Mouse (Mus musculus) liver, embryonic 11.5 days (tissue): ENCODE measurements around the gene Pum2. TPM values are rescaled to one million over a fixed set of nuclear protein-coding genes. Genes with fewer than 3 reads are reported as not detected.

ENCODE experiments used
- ATAC-seq: fragments of 200-750 bp; cut with Nextera tagmentation; replicated peaks from 2 replicates; pipeline ENCODE4 v1.8.0; 2017; ENCODE audit warnings: moderate number of reproducible peaks, mild to moderate bottlenecking, moderate TSS enrichment, moderate library complexity; ENCODE audit not compliant: low FRiP score
- DNase-seq: peaks from one replicate; pipeline ENCODE4 v3.0.0-alpha.2; 2017; ENCODE audit warnings: low spot score
- H3K27ac ChIP-seq: fragments of 300-500 bp; sonication (generic); 2 replicates; pipeline ENCODE4 v1.5.1; 2014; ENCODE audit warnings: mild to moderate bottlenecking, low read depth, low read length, control low read depth
- H3K27me3 ChIP-seq: fragments of 300-500 bp; sonication (generic); replicated peaks from 2 replicates; pipeline ENCODE4 v1.6.1; 2014; ENCODE audit warnings: low read length, mixed read lengths; ENCODE audit not compliant: control insufficient read depth, insufficient read depth
- H3K36me3 ChIP-seq: fragments of 300-500 bp; sonication (generic); 2 replicates; pipeline ENCODE4 v1.6.1; 2014; ENCODE audit warnings: mild to moderate bottlenecking, low read length, moderate library complexity, mixed read lengths; ENCODE audit not compliant: control insufficient read depth, insufficient read depth
- H3K4me1 ChIP-seq: fragments of 300-500 bp; sonication (generic); replicated peaks from 2 replicates; pipeline ENCODE4 v1.6.1; 2014; ENCODE audit warnings: low read length, mixed read lengths; ENCODE audit not compliant: control insufficient read depth, insufficient read depth
- H3K4me2 ChIP-seq: fragments of 300-500 bp; sonication (generic); 2 replicates; pipeline ENCODE4 v1.6.1; 2014; ENCODE audit warnings: mild to moderate bottlenecking, control low read depth, moderate library complexity
- H3K4me3 ChIP-seq: fragments of 300-500 bp; sonication (generic); 2 replicates; pipeline ENCODE4 v1.5.1; 2014; ENCODE audit warnings: low read depth, low read length, control low read depth
- H3K9ac ChIP-seq: fragments of 300-500 bp; sonication (generic); 2 replicates; pipeline ENCODE4 v1.6.1; 2014; ENCODE audit warnings: low read depth, low read length, control low read depth
- H3K9me3 ChIP-seq: fragments of 300-500 bp; sonication (generic); 2 replicates; pipeline ENCODE4 v1.6.1; 2016; ENCODE audit warnings: low read length, inconsistent platforms, mixed read lengths; ENCODE audit not compliant: control insufficient read depth
- WGBS: fragments of 180-500 bp; shearing (Covaris S2); extraction: QIAGEN DNeasy Blood & Tissue Kit; methylation state at CpG from one replicate; pipeline ENCODE4 v1.1.7; 2014; 5-methylcytosine and 5-hydroxymethylcytosine counted together
- polyA plus RNA-seq: library from polyadenylated mRNA; unstranded; fragments of >200 nt; fragmentation: Nextera tagmentation; extraction: Ambion mirVana; gene quantifications from 2 replicates; pipeline ENCODE4 v1.2.1, GENCODE M21; 2014

Pum2 gene
- polyA plus RNA-seq, 1 experiment from 2014 or later: 47.3 TPM

DNA sequence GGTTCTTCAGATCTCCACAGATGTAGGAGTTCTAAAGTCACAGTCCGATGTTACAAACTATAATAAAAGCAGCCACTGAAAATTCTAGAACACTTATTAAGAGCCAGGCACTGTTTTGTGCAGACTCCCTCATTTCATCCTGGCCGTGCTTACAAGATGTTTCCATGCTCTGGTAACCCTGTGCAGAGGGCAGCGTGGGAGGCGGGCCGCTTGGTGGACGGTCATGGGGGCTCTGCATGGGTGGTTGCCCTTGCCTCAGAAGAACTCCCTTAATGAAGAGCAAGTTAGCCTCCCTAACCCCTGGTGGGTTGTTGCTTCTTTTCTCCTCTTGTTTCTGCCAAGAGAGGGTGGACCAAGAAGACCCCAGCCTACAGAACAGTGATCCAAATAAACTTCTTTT, 85.8 kb downstream of the Pum2 start:
- ATAC-seq: no peak
- Histone ChIP-seq H3K4me3 (no peak overlapping the region), H3K4me2 (no peak overlapping the region), H3K4me1 (no peaks in the 10 kb centered on the region), H3K9ac (no peak overlapping the region), H3K27me3 (no peaks in the 10 kb centered on the region), H3K36me3 (peaks cover 4% of the 10 kb centered on the region; the same call in 1 of the 2 replicates), H3K9me3 (no peaks in the 10 kb centered on the region), H3K27ac (no peak overlapping the region)
- no peak for DNase-seq
- 88% methylated on average over 6 of the region's 6 CpGs for WGBS

DNA sequence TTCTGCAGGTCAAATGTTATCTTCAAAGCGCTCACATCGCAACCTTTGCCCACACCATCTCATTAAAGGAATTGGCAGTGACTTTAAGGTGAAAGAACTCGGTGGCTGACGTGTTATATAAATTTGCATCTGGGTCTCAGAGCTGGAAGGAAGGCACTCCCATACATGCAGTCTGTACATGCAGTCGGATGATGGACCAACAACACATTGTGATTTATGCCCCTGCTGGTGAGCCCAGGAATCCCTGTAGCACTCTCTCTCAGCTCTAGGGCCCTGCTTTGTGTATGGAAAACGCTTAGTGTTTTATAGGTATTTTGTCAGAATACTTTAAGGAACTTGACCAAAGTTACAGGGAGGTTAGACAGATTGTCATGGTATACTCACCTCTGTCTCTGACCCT, 86.6 kb downstream of the Pum2 start:
- Histone ChIP-seq H3K4me3 (no peak overlapping the region), H3K36me3 (peaks cover 2% of the 10 kb centered on the region; the same call in 1 of the 2 replicates), H3K4me2 (no peak overlapping the region), H3K27me3 (no peaks in the 10 kb centered on the region), H3K9ac (no peak overlapping the region), H3K4me1 (no peaks in the 10 kb centered on the region), H3K9me3 (no peaks in the 10 kb centered on the region), H3K27ac (no peak overlapping the region)
- DNase-seq (no peak), ATAC-seq (no peak)
- WGBS: 77% methylated on average over 6 of the region's 6 CpGs

DNA sequence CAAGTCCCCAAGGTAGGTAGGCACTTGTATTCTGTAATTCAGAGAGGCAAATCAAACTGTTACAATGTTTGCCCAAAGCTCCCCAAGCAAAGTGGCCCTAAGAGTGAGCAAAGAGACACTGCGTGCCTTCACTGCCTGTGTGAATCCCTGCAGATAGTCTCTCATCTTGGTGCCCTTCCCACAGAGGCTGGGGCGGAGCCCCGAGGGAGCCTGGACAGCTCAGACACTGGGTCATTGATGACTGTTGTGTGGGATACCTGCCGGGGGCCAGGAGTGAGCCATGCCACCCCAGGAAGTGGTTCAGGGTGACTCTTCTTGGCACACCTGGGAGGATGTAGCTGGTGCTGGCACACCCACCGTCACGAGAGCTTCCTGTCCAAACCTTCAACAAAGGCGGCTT, 87.1 kb downstream of the Pum2 start:
- DNase-seq: no peak
- no peaks in the 10 kb centered on the region for H3K27me3 ChIP-seq
- no peak overlapping the region for H3K4me3 ChIP-seq
- no peak overlapping the region for H3K9ac ChIP-seq
- no peak overlapping the region for H3K27ac ChIP-seq
- peaks cover 2% of the 10 kb centered on the region; the same call in 1 of the 2 replicates for H3K36me3 ChIP-seq
- H3K9me3 ChIP-seq: no peaks in the 10 kb centered on the region
- H3K4me1 ChIP-seq: no peaks in the 10 kb centered on the region
- 70% methylated on average over 7 of the region's 7 CpGs for WGBS
- H3K4me2 ChIP-seq: no peak overlapping the region
- no peak for ATAC-seq

DNA sequence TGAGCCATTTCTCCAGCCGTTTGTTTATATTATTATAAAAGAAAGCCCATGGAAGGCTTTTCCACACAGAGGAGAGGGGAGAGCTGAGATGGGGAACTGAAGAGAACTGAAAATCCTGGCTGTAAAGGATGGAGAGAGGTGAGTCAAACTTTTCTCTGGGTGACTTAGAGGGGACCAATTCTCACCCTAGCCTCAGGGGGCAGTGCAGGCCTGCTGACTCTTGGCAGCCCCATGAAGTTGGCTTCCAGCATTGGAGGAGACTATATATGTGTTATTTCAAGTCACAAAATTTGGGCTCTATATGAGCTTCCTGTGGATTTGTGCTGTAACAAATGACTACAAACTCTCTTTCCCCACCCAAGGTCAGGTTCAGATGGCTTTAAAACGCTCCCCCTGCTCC, 88.7 kb downstream of the Pum2 start:
- ATAC-seq (no peak), DNase-seq (no peak)
- Histone ChIP-seq H3K9me3 (no peaks in the 10 kb centered on the region), H3K27ac (no peak overlapping the region), H3K4me3 (no peak overlapping the region), H3K4me1 (no peaks in the 10 kb centered on the region), H3K27me3 (no peaks in the 10 kb centered on the region), H3K9ac (no peak overlapping the region), H3K4me2 (no peak overlapping the region), H3K36me3 (no peaks in the 10 kb centered on the region)
- 70% methylated on average over 2 of the region's 2 CpGs for WGBS

DNA sequence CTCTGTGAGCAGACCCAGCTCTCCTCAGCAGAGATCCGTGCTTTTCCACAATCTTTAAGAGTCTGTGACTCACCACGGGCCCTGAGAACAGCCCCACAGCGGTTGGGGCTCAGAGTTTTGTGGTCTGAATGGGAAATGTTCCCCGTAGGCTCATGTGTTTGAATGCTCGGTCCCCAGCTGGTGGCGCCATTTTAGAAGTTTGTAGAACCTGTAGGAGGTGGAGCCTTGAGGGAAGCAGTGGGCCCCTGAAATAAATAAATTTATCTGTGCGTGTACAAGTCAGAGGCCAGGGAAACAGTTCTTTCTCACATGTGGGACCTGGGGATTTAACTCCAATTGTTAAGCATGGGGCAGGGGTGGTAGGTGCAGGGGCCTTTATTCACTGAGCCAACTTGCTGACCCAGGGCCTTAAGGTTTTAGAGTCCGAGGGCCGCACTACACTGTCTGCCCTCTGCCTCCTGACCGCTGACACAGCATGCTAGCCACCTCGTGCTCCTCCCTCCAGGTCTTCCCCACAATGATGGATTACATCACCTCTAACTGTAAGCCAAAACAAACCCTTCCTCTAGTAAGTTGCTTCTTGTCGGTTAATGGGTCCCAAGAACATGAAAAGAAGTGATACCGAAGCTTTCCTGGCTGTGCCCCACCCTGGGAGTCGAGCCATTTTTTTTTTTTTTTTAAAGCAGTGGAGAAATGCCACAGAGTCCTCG, 90.4 kb downstream of the Pum2 start:
- WGBS: 73% methylated on average over 15 of the region's 15 CpGs
- DNase-seq: peak; percentile 22

DNA sequence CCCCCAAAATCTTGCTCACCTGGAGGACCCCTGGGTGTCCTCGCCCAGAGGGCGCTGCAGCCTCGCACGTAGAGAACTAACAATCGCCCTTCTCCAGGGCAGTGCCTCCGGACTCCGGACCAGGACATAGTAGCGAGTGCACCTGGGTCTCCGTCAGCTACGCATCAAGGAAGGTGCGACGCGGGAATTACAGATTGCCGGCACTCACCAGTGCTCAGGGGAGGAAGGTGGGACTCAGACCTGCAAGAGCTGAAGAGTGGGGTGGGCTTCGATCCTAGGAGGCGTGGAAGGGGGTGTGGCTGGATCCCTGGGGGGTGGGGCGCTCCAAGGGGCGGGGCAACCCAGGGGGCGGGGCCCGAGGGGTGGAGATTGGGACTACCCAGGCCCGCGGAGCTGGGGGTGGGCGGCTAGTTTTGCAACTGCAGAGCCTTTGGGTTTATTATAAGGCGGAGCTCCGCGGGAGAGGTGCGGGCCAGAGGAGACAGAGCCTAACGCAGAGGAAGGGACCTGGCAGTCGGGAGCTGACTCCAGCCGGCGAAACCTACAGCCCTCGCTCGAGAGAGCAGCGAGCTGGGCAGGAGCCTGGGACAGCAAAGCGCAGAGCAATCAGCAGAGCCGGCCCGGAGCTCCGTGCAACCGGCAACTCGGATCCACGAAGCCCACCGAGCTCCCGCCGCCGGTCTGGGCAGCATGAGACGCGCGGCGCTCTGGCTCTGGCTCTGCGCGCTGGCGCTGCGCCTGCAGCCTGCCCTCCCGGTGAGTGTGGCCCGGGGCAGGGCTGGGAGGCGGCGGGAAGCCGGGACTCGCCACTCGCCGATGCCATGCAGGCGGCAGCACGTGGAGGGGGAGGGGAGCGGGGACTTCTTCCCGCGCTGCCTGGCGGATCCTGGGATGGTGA, 97.3 kb downstream of the Pum2 start, which contains the start of gene Sdc1:
Gene Sdc1 (plus strand): TSS at position 378 of the 898 bp plus-strand sequence.
- peak within 1 kb of the TSS; percentile 79 for H3K4me3 ChIP-seq
- under 1% methylated on average over 65 of the region's 67 CpGs for WGBS
- H3K4me2 ChIP-seq: peak within 1 kb of the TSS; percentile 95

More for the DNA sequence above, 90.4 kb downstream of the Pum2 start:
- Histone ChIP-seq H3K4me1 (no peaks in the 10 kb centered on the region), H3K27ac (no peak overlapping the region), H3K9ac (no peak overlapping the region), H3K4me3 (no peak overlapping the region), H3K4me2 (no peak overlapping the region), H3K9me3 (no peaks in the 10 kb centered on the region), H3K36me3 (no peaks in the 10 kb centered on the region), H3K27me3 (no peaks in the 10 kb centered on the region)
- ATAC-seq: no peak

DNA sequence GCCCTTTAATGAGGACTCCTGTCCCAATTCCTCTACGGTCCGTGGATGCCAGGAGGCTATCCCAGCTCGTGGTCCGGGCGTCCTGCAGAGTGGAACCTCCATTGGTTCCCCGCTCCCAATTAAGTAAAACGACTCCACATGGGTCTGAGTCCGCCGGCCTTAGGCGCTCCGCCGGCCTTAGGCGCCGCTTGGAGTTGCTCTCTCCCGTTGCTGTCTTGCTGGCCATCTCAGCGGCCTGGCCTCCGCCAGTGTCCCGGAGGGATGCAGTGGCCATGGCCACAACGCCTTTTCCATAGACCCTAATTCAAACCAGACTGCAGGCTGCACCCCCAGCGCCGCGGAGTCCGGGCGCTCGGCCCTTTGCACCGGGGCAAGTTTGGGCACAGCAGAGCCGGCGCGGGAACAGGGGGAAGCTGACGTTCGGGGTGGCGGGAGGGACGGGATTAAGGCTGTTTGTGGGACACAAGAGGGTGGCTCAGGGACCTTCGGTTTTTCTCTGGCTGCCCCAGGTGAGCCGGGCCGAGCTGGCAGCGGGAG, 98.0 kb downstream of the Pum2 start:
- DNase-seq: peak; percentile 80

More for the DNA sequence above, 97.3 kb downstream of the Pum2 start, which contains the start of gene Sdc1:
- H3K27me3 ChIP-seq: no peaks in the 10 kb centered on the region
- H3K9ac ChIP-seq: peak within 1 kb of the TSS; percentile 77
- ATAC-seq (peak; percentile 82), DNase-seq (peak; percentile 90)
- no peaks in the 10 kb centered on the region for H3K36me3 ChIP-seq
- H3K9me3 ChIP-seq: no peaks in the 10 kb centered on the region
- peak within 1 kb of the TSS; percentile 67 for H3K27ac ChIP-seq
- peaks cover 12% of the 10 kb centered on the region for H3K4me1 ChIP-seq

DNA sequence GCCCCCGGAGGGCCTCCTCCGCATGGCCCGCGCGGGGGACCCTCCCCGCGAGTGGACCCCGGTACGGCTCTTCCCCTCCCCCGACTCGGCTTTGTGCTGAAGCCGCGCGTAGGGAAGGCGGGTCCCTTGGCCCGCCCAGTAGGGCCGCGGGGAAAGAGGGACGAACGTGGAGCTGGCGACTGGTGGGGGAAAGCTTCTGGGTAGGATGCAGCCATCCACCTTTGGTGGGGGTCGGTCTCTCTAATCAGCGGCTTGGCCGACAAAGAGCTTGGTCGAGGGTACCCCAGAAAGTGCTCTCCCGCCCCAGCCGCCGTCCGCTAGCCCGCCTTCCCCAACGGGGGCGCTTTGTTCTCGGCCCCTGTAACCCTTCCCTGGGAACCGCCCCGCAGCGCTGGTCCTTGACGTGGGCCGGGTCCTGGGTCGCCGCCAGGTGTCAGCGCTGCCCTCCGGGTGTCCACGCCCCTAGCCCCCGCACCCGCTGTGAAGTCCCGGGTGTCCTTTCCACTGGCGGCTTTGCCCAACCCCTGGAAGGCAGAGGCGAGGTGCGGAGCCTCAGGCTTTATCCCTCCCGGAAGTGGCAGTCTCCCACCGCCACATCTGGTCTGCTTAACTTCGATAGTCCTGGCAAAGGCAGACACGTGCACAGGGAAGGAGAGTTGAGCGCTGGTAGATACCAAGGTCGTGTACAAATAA, 98.7 kb downstream of the Pum2 start:
- Histone ChIP-seq H3K4me1 (peaks cover 14% of the 10 kb centered on the region), H3K4me2 (peak overlapping the region; percentile 95), H3K27ac (peak overlapping the region; percentile 67; the same call in 1 of the 2 replicates), H3K27me3 (no peaks in the 10 kb centered on the region), H3K36me3 (no peaks in the 10 kb centered on the region), H3K9ac (peak overlapping the region; percentile 77), H3K4me3 (peak overlapping the region; percentile 79), H3K9me3 (no peaks in the 10 kb centered on the region)
- WGBS: under 1% methylated on average over 49 of the region's 55 CpGs
- ATAC-seq (peak; percentile 44), DNase-seq (peak; percentile 78)

More for the DNA sequence above, 98.0 kb downstream of the Pum2 start:
- Histone ChIP-seq H3K27me3 (no peaks in the 10 kb centered on the region), H3K36me3 (no peaks in the 10 kb centered on the region), H3K4me3 (peak overlapping the region; percentile 79), H3K27ac (peak overlapping the region; percentile 67), H3K4me1 (peaks cover 14% of the 10 kb centered on the region), H3K9ac (peak overlapping the region; percentile 77), H3K9me3 (no peaks in the 10 kb centered on the region), H3K4me2 (peak overlapping the region; percentile 95)
- ATAC-seq: 0 out of 2 replicates have a peak, but pooled peaks have one; percentile 3
- WGBS: under 1% methylated on average over 37 of the region's 37 CpGs
